Mouse (Mus musculus): ENCODE measurements at regions not wholly inside any gene's neighbourhood (a gene's known extent, or its start where the extent isn't known, plus 50 kb on each side); places are given as distances from the start of the nearest gene placed in this dataset.

- Histone ChIP-seq H3K9ac (ENCODE audit: low read depth, low read length) (no peak overlapping the region), H3K27me3 (ENCODE audit: control insufficient read depth, insufficient read depth, low read length) (no peaks in the 10 kb centered on the region), H3K4me3 (ENCODE audit: insufficient read depth, low read depth, low read length) (no peak overlapping the region), H3K36me3 (ENCODE audit: control insufficient read depth, insufficient read depth, low read length) (no peaks in the 10 kb centered on the region), H3K27ac (replicated peaks; ENCODE audit: insufficient read depth, low read depth, low read length) (no peak overlapping the region), H3K4me1 (ENCODE audit: control insufficient read depth, insufficient read depth, low read length) (no peaks in the 10 kb centered on the region), H3K79me2 (ENCODE audit: control insufficient read depth, insufficient read depth, low read length) (no peaks in the 10 kb centered on the region)
- TF ChIP-seq CTCF (IDR thresholded peaks at IDR 0.05; ENCODE audit: low read depth, low read length): no peak
- no peak for TF ChIP-seq POLR2A (IDR thresholded peaks at IDR 0.05; ENCODE audit: extremely low read depth, insufficient read depth, low read length)
- WGBS: 46% methylated on average over 3 of the region's 3 CpGs
- DNase-seq (ENCODE audit: extremely low read depth, low read depth, low spot score): no peak
Measured at GRCm38 (mm10) chr16:55378701-55379100, 80.9 kb upstream of the Zpld1 start.

- no peak for DNase-seq (ENCODE audit: extremely low read depth, low read depth, low spot score)
- no peak overlapping the region for H3K4me3 ChIP-seq (ENCODE audit: insufficient read depth, low read depth, low read length)
- H3K79me2 ChIP-seq (ENCODE audit: control insufficient read depth, insufficient read depth, low read length): no peaks in the 10 kb centered on the region
- H3K4me1 ChIP-seq (ENCODE audit: control insufficient read depth, insufficient read depth, low read length): no peaks in the 10 kb centered on the region
- TF ChIP-seq CTCF (IDR thresholded peaks at IDR 0.05; ENCODE audit: low read depth, low read length): no peak
- TF ChIP-seq POLR2A (IDR thresholded peaks at IDR 0.05; ENCODE audit: extremely low read depth, insufficient read depth, low read length): no peak
- 90% methylated on average over 3 of the region's 3 CpGs for WGBS
- H3K27ac ChIP-seq (replicated peaks; ENCODE audit: insufficient read depth, low read depth, low read length): no peak overlapping the region
- no peak overlapping the region for H3K9ac ChIP-seq (ENCODE audit: low read depth, low read length)
- no peaks in the 10 kb centered on the region for H3K36me3 ChIP-seq (ENCODE audit: control insufficient read depth, insufficient read depth, low read length)
- H3K27me3 ChIP-seq (ENCODE audit: control insufficient read depth, insufficient read depth, low read length): no peaks in the 10 kb centered on the region
Measured at GRCm38 (mm10) chr16:55375922-55376321, 78.1 kb upstream of the Zpld1 start.

- WGBS: 68% methylated on average over 4 of the region's 4 CpGs
- no peak for DNase-seq (ENCODE audit: extremely low read depth, low read depth, low spot score)
- Histone ChIP-seq H3K36me3 (ENCODE audit: control insufficient read depth, insufficient read depth, low read length) (no peaks in the 10 kb centered on the region), H3K79me2 (ENCODE audit: control insufficient read depth, insufficient read depth, low read length) (no peaks in the 10 kb centered on the region), H3K4me3 (ENCODE audit: insufficient read depth, low read depth, low read length) (no peak overlapping the region), H3K9ac (ENCODE audit: low read depth, low read length) (no peak overlapping the region), H3K27me3 (ENCODE audit: control insufficient read depth, insufficient read depth, low read length) (no peaks in the 10 kb centered on the region), H3K4me1 (ENCODE audit: control insufficient read depth, insufficient read depth, low read length) (no peaks in the 10 kb centered on the region), H3K27ac (replicated peaks; ENCODE audit: insufficient read depth, low read depth, low read length) (no peak overlapping the region)
- TF ChIP-seq POLR2A (IDR thresholded peaks at IDR 0.05; ENCODE audit: extremely low read depth, insufficient read depth, low read length) (no peak), CTCF (IDR thresholded peaks at IDR 0.05; ENCODE audit: low read depth, low read length) (no peak)
Measured at GRCm38 (mm10) chr16:55357686-55358085, 59.9 kb upstream of the Zpld1 start.

- Histone ChIP-seq H3K27me3 (ENCODE audit: control insufficient read depth, insufficient read depth, low read length) (no peaks in the 10 kb centered on the region), H3K27ac (replicated peaks; ENCODE audit: insufficient read depth, low read depth, low read length) (no peak overlapping the region), H3K9ac (ENCODE audit: low read depth, low read length) (no peak overlapping the region), H3K4me3 (ENCODE audit: insufficient read depth, low read depth, low read length) (no peak overlapping the region), H3K4me1 (ENCODE audit: control insufficient read depth, insufficient read depth, low read length) (no peaks in the 10 kb centered on the region), H3K79me2 (ENCODE audit: control insufficient read depth, insufficient read depth, low read length) (no peaks in the 10 kb centered on the region), H3K36me3 (ENCODE audit: control insufficient read depth, insufficient read depth, low read length) (no peaks in the 10 kb centered on the region)
- no peak for DNase-seq (ENCODE audit: extremely low read depth, low read depth, low spot score)
- no peak for TF ChIP-seq CTCF (IDR thresholded peaks at IDR 0.05; ENCODE audit: low read depth, low read length)
- no peak for TF ChIP-seq POLR2A (IDR thresholded peaks at IDR 0.05; ENCODE audit: extremely low read depth, insufficient read depth, low read length)
- 76% methylated on average over 3 of the region's 3 CpGs for WGBS
Measured at GRCm38 (mm10) chr16:55356097-55356496, 58.3 kb upstream of the Zpld1 start.
